Mouse (Mus musculus) cerebellum, adult 2 months (tissue): Measurements from ENCODE around the gene Ccl4. TPM values are rescaled to one million over a fixed set of nuclear protein-coding genes. Genes with fewer than 3 reads are reported as not detected.

ENCODE experiments used
- DNase-seq, 2 experiments: peaks; one replicate each; pipeline ENCODE4 v3.0.0; 2021
- H3K27ac ChIP-seq: fragments of 200-500 bp; 2 replicates; pipeline ENCODE4 v1.5.1; 2012; ENCODE audit warnings: low read length, control low read depth, inconsistent platforms; ENCODE audit not compliant: insufficient read depth
- H3K27me3 ChIP-seq: fragments of 200-500 bp; 2 replicates; pipeline ENCODE4 v1.6.1; 2012; ENCODE audit warnings: inconsistent platforms, mild to moderate bottlenecking, low read length, moderate library complexity; ENCODE audit not compliant: control insufficient read depth, insufficient read depth
- H3K4me1 ChIP-seq: fragments of 200-500 bp; 2 replicates; pipeline ENCODE4 v1.6.1; 2011; ENCODE audit warnings: low read length; ENCODE audit not compliant: control insufficient read depth, insufficient read depth
- H3K4me3 ChIP-seq: fragments of 200-500 bp; replicated peaks from 2 replicates; pipeline ENCODE3; 2011; ENCODE audit warnings: mild to moderate bottlenecking, low read depth, low read length, control low read depth; ENCODE audit not compliant: insufficient read depth
- CTCF ChIP-seq: fragments of 200-500 bp; IDR thresholded peaks from 2 replicates; pipeline ENCODE4 v1.5.1; 2011; ENCODE audit warnings: low read depth, mild to moderate bottlenecking, control low read depth, low read length, moderate library complexity, borderline replicate concordance; ENCODE audit not compliant: insufficient read depth
- POLR2A ChIP-seq: fragments of 200-500 bp; IDR thresholded peaks from 2 replicates; pipeline ENCODE4 v1.6.1; 2011; ENCODE audit warnings: low read length, control low read depth, borderline replicate concordance; ENCODE audit not compliant: insufficient read depth
- WGBS: fragments of 180-500 bp; shearing (Covaris S2); methylation state at CpG from one replicate; pipeline ENCODE4 v1.1.7; 2018; 5-methylcytosine and 5-hydroxymethylcytosine counted together
- polyA plus RNA-seq: library from polyadenylated mRNA; depleted of rRNA; stranded (reverse); fragments of >200 nt; gene quantifications from 2 replicates; pipeline ENCODE4 v1.2.3, GENCODE M21; 2012; rRNA removed

The Ccl4 gene
- polyA plus RNA-seq, 1 experiment: 0.25 TPM

DNA sequence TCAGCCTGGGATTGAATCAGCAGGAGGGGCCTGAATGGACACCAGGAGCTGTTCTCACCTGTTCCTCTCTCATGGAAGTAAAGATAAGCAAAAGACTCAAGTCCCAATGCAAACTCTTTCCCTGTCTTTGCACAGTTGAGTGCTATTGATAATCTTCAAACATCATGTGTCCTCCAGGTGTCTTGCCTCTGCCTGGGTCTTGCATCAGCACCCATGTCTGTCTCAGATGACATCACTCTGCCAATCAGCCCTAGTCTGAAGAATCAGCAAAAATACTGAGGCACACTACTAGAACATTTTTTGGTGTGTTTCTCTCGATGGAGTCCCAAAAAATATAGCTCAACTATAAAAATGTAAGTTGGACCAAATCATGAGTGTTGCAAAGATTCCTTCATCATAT, 29.6 kb downstream of the Ccl4 start:
- DNase-seq: no peak
- Histone ChIP-seq H3K27me3 (no peaks in the 10 kb centered on the region), H3K4me1 (no peaks in the 10 kb centered on the region), H3K27ac (no peak overlapping the region), H3K4me3 (no peak overlapping the region)
- whole genome bisulfite sequencing: 57% methylated on average over 1 of the region's 1 CpGs
- TF ChIP-seq CTCF (no peak), POLR2A (no peak)

GRCm38 (mm10) chr11:83703705-83704104, 41.3 kb downstream of the Ccl4 start, which contains the start of gene Wfdc17:
Gene Wfdc17 (plus strand): TSS chr11:83703991.
- Histone ChIP-seq H3K4me1 (no peaks in the 10 kb centered on the region), H3K27ac (no peak within 1 kb of the TSS), H3K27me3 (no peaks in the 10 kb centered on the region), H3K4me3 (no peak within 1 kb of the TSS)
- whole genome bisulfite sequencing: 63% methylated on average over 1 of the region's 1 CpGs
- TF ChIP-seq CTCF (no peak), POLR2A (no peak)
- no peak for DNase-seq

DNA sequence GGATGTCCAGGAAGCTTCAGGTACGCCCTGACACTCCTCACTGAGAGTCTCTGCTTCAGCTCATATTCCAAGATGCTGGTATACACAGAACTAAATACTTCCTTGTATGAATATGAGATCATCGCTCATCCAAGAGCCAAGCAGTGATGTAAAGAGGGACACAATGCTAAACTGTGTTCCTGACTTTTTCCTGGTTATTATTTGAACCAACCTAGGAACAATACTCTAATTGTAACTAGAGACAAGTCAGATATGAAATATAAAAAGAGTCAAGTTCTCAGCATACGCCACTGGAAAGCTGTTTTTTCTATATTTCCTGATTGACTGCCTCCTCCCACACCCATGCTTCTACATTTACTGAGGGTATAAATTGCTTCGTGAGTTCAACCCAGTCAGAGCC, 46.3 kb downstream of the Ccl4 start, which contains the start of gene Wfdc18:
TSS of gene Wfdc18 (plus strand) at position 301 of the 400 bp plus-strand sequence.
- Histone ChIP-seq H3K4me3 (no peak within 1 kb of the TSS), H3K4me1 (no peaks in the 10 kb centered on the region), H3K27me3 (no peaks in the 10 kb centered on the region), H3K27ac (no peak within 1 kb of the TSS)
- no peak for DNase-seq
- 72% methylated on average over 4 of the region's 4 CpGs for WGBS
- TF ChIP-seq POLR2A (no peak), CTCF (no peak)

GRCm38 (mm10) chr11:83709683-83710082, 47.3 kb downstream of the Ccl4 start:
- TF ChIP-seq POLR2A (no peak), CTCF (no peak)
- no peaks in the 10 kb centered on the region for H3K4me1 ChIP-seq
- WGBS: 73% methylated on average over 5 of the region's 5 CpGs

GRCm38 (mm10) chr11:83712671-83713070, 50.3 kb downstream of the Ccl4 start:
- no peak for TF ChIP-seq POLR2A
- no peak for TF ChIP-seq CTCF
- no peak overlapping the region for H3K4me3 ChIP-seq
- no peaks in the 10 kb centered on the region for H3K4me1 ChIP-seq
- WGBS: 39% methylated on average over 1 of the region's 1 CpGs
- H3K27ac ChIP-seq: no peak overlapping the region
- no peaks in the 10 kb centered on the region for H3K27me3 ChIP-seq
- no peak for DNase-seq

More at GRCm38 (mm10) chr11:83709683-83710082, 47.3 kb downstream of the Ccl4 start:
- Histone ChIP-seq H3K27me3 (no peaks in the 10 kb centered on the region), H3K27ac (no peak overlapping the region), H3K4me3 (no peak overlapping the region)
- DNase-seq: no peak

DNA sequence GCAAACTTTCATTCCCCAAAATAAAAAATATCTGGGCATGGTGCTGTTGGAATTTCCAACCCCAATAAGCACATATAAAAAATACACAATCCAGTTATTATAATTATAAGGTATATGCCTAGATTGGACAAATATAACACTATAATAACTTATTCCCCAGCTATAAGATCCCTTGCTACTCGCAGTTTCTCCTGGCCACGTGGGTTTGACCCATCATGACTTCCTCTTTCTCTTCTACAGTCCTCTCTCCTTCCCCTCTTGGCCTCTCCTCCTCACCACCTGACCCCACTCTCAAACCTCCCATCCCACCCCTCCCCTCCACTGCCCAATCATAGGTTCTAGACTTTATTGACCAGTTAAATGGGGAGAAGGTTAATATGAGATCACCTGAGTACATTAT, 51.5 kb downstream of the Ccl4 start:
- H3K4me3 ChIP-seq: no peak overlapping the region
- H3K27me3 ChIP-seq: no peaks in the 10 kb centered on the region
- 77% methylated on average over 2 of the region's 2 CpGs for WGBS
- no peak overlapping the region for H3K27ac ChIP-seq
- no peaks in the 10 kb centered on the region for H3K4me1 ChIP-seq
- no peak for DNase-seq
- TF ChIP-seq POLR2A (no peak), CTCF (no peak)

Other genes starting within 250 kb of the Ccl4 start
- gene Gas2l2, start 233.1 kb upstream of the Ccl4 start, polyA plus RNA-seq: 0.16 and 0.22 TPM in 2 replicates
- 1.5 and 3.1 TPM in 2 replicates for gene 1700020L24Rik, start 224.9 kb upstream of the Ccl4 start, polyA plus RNA-seq
- 4.3 and 4.8 TPM in 2 replicates for gene Mmp28, start 199.5 kb upstream of the Ccl4 start, polyA plus RNA-seq
- 60.0 and 60.1 TPM in 2 replicates for gene Taf15, start 189.5 kb upstream of the Ccl4 start, polyA plus RNA-seq
- not detected in 2 replicates for gene Heatr9, start 140.4 kb upstream of the Ccl4 start, polyA plus RNA-seq
- gene Ccl5, start 132.1 kb upstream of the Ccl4 start, polyA plus RNA-seq: 0.85 and 1.3 TPM in 2 replicates
- 0.62 and 0.87 TPM in 2 replicates for gene Ccl9, start 83.9 kb upstream of the Ccl4 start, polyA plus RNA-seq
- gene Ccl6, start 69.5 kb upstream of the Ccl4 start, polyA plus RNA-seq: 1.0 and 1.7 TPM in 2 replicates
- not detected in 2 replicates for gene Rpl9-ps1, start 17.0 kb upstream of the Ccl4 start, polyA plus RNA-seq
- gene Ccl3, start 13.2 kb upstream of the Ccl4 start, polyA plus RNA-seq: 0.25 and 0.41 TPM in 2 replicates
- gene Wfdc17, start 41.4 kb downstream of the Ccl4 start, polyA plus RNA-seq: 0.51 and 1.1 TPM in 2 replicates
- gene Wfdc18, start 46.4 kb downstream of the Ccl4 start, polyA plus RNA-seq: 3.0 and 5.3 TPM in 2 replicates
- gene Wfdc21, start 84.4 kb downstream of the Ccl4 start, polyA plus RNA-seq: 0.36 TPM in 1 of 2 replicates, not detected in the other
- 17.4 and 19.0 TPM in 2 replicates for gene Heatr6, start 91.1 kb downstream of the Ccl4 start, polyA plus RNA-seq
- gene Hnf1b, start 187.5 kb downstream of the Ccl4 start, polyA plus RNA-seq: 0.17 and 0.20 TPM in 2 replicates